Mouse (Mus musculus) heart, adult 11 months (tissue): ENCODE measurements around the gene Cfdp1.

Source experiments
- DNase-seq: peaks from one replicate; pipeline ENCODE4 v3.0.0; 2022

The Cfdp1 gene

GRCm38 (mm10) chr8:111853861-111854501 lies at the start of gene Cfdp1:
Gene Cfdp1 (minus strand): TSS chr8:111854291.
- DNase-seq, result peak; percentile 100

- DNase-seq, result peak; percentile 94
Observed at GRCm38 (mm10) chr8:111902080-111902479, 48.0 kb upstream of the Cfdp1 start.

- DNase-seq, result no peak
Observed at GRCm38 (mm10) chr8:111898586-111898985, 44.5 kb upstream of the Cfdp1 start.

- DNase-seq, result no peak
Observed at GRCm38 (mm10) chr8:111894955-111895354, 40.9 kb upstream of the Cfdp1 start.

- no peak for DNase-seq
Observed at GRCm38 (mm10) chr8:111892615-111893014, 38.5 kb upstream of the Cfdp1 start.

- DNase-seq, result no peak
Observed at GRCm38 (mm10) chr8:111891983-111892382, 37.9 kb upstream of the Cfdp1 start.

- no peak for DNase-seq
Observed at GRCm38 (mm10) chr8:111890911-111891303, 36.8 kb upstream of the Cfdp1 start.

- DNase-seq, result no peak
Observed at GRCm38 (mm10) chr8:111889931-111890910, 36.1 kb upstream of the Cfdp1 start.

- DNase-seq, result no peak
Observed at GRCm38 (mm10) chr8:111888091-111888650, 34.1 kb upstream of the Cfdp1 start.

GRCm38 (mm10) chr8:111887479-111887878 lies 33.4 kb upstream of the Cfdp1 start:
- DNase-seq, result no peak

- DNase-seq, result no peak
Observed at GRCm38 (mm10) chr8:111883615-111884014, 29.5 kb upstream of the Cfdp1 start.

GRCm38 (mm10) chr8:111881591-111881990 lies 27.5 kb upstream of the Cfdp1 start:
- no peak for DNase-seq

GRCm38 (mm10) chr8:111877711-111878110 lies 23.6 kb upstream of the Cfdp1 start:
- DNase-seq, result no peak

- peak; percentile 100 for DNase-seq
Observed at GRCm38 (mm10) chr8:111876355-111876948, 22.4 kb upstream of the Cfdp1 start, which contains the start of gene Tmem170. Gene Tmem170 (minus strand): TSS chr8:111876750.

GRCm38 (mm10) chr8:111875758-111876157 lies 21.7 kb upstream of the Cfdp1 start:
- DNase-seq, result peak; percentile 93

GRCm38 (mm10) chr8:111871278-111871677 lies 17.2 kb upstream of the Cfdp1 start:
- DNase-seq, result no peak

- DNase-seq, result no peak
Observed at GRCm38 (mm10) chr8:111870379-111870778, 16.3 kb upstream of the Cfdp1 start.

- DNase-seq, result no peak
Observed at GRCm38 (mm10) chr8:111868664-111869063, 14.6 kb upstream of the Cfdp1 start.

GRCm38 (mm10) chr8:111865857-111866256 lies 11.8 kb upstream of the Cfdp1 start:
- DNase-seq, result no peak

- no peak for DNase-seq
Observed at GRCm38 (mm10) chr8:111865130-111865852, 11.2 kb upstream of the Cfdp1 start.

GRCm38 (mm10) chr8:111864648-111865047 lies 10.6 kb upstream of the Cfdp1 start:
- DNase-seq, result no peak

GRCm38 (mm10) chr8:111863280-111863679 lies 9.2 kb upstream of the Cfdp1 start:
- DNase-seq, result no peak
